Mouse (Mus musculus) CD4-positive, CD25-positive, alpha-beta regulatory T cell, adult 2 months (primary cell): ENCODE measurements around the gene Nup210.
"Not testable (repeated sequence)": the region's sequence is repeated elsewhere in the genome, so short reads cannot be mapped to it uniquely, and the experiment has no call there.

Experiments used
- DNase-seq: peaks from one replicate; pipeline ENCODE4 v3.0.0-alpha.2; 2012; ENCODE audit warnings: low read depth, low spot score

The Nup210 gene

DNA sequence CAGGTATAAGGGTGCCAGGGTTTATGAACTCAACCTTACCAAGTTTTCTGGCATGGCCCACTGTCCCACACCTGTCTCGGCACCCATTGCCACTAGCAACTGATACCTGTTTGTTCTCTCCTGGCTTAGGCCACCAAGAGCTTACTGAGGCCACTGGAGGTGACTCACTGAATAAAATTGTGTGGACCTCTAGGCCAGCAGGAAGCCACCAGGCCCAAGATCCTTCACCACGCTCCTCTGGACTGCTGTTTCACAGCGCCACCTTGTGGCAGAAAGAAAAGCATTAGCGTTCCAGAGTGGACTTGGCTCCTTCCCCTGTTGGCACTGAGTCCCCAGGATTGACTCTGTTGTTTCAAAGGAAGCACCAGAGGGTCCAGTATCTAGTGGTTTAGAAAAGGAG, 23.2 kb upstream of the Nup210 start:
- DNase-seq, result peak; percentile 86

- DNase-seq, result no peak
Observed at GRCm38 (mm10) chr6:91137343-91137956, 20.8 kb upstream of the Nup210 start.

- DNase-seq, result no peak
Observed at GRCm38 (mm10) chr6:91130856-91131255, 14.2 kb upstream of the Nup210 start.

DNA sequence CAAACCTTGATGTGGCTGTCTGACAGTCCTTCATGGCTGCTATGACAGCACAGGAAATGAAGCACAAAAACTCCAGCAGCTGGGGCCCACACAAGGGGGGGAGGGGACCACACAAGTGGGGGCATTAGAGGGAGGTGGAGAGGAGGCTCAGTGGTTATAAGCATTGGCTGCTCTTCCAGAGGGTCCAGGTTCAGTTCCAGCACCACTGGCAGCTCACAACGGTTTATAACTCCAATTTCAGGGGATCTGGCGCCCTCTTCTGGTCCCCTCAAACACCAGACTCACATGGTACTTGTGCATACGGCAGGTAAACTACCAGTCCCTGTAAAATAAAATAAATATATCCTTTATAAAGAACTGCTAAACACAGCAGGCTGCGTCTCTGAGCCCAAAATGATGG, 12.4 kb upstream of the Nup210 start:
- peak; percentile 70 for DNase-seq

DNA sequence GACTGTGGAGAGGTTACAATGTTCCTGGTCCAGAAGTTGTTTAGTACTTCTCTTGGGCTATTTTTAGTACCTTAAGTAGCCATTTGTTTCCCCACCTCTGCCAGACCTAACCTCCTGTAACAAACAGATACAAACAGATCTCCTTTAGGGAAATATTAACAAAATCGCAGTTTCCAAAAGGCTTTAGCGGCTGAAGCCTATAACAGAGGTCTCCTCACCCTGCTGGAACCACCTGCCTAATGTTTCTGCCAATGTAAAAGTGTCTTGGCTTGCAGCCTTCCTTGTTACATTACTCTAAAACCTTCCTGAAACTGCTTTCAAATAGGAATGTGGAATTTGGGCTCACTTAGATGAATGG, 8.6 kb upstream of the Nup210 start:
- DNase-seq, result no peak

GRCm38 (mm10) chr6:91124286-91125227, 7.9 kb upstream of the Nup210 start:
- peak; percentile 60 for DNase-seq

DNA sequence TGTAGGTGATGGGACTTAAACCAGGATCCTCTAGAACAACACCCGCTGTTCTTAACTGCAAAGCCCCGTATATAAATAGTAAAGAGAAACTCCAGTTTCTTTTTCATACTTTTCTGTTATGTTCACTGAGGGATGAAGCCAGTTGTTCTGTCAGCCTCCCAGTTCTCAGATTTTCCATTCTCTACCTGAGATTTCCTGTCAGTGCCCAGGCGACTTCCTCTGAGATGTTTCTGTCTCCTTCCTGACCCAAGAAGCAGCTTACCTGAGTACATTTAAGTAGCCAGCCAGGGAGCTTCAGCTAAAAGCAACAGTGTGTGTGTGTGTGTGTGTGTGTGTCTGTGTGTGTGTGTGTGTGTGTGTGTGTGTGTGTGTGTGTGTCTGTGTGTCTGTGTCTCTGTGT, 6.8 kb upstream of the Nup210 start:
- DNase-seq, result peak; percentile 62

DNA sequence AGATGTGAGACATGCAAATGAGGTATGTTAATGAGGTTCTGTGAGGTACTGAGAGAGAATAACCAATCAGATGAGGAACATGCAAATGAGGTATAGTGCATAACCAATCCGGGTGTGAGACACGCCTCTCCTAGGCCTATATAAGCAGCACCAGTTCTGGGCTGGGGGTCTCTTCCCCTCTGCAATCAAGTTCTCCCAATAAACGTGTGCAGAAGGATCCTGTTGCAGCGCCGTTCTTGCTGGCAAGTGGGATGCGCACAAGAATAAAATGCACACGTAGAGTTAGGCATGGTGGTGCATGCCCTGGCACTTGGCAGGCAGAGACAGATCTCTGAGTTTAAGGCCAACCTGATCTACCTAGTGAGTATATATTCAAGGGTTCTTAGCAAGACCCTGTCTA, 4.5 kb upstream of the Nup210 start:
- DNase-seq, result not testable (repeated sequence)

DNA sequence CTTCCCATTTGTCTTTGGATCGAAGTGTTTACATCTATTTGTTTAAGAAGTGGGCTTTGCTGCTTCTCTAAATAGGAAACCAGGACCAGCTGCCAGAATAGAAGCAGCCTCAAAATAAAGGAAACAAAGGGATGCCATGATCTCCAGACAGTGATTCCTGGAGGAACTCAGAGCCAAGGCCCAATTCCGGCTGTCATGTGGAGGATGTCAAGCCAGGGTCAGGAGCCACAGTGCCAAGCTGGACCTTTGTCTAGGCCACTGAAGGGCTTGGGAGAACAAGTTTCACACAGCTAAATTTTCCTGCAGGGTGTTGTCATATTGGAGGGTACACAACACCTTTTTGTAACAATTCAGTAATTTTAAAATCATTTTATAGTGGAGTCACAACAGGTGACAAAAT, 3.6 kb upstream of the Nup210 start:
- DNase-seq, result no peak

- DNase-seq, result no peak
Observed at GRCm38 (mm10) chr6:91118526-91118925, 1.9 kb upstream of the Nup210 start.

DNA sequence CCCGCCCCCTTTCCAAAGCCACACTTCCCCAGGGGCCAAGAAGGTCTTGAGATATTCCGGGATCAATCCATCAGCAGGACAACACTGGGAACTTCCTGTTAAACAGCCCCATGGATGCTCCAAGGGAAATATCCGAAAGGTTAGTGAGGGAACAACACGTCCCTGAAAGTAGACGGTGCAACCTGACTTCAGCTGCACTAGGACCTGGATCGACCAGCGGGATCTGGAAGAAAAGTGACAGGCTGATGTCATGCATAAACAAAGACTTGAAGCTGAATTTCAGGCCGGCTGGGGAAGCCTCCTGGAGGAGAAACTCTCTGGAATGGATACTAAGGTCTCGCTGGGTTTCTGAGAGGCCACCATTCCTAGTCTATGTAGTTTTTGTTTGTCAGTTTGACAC, 520 bp upstream of the Nup210 start:
- DNase-seq, result no peak

- no peak for DNase-seq
Observed at GRCm38 (mm10) chr6:91115863-91116243, 776 bp downstream of the Nup210 start.

- DNase-seq, result no peak
Observed at GRCm38 (mm10) chr6:91115158-91115557, 1.5 kb downstream of the Nup210 start.

- DNase-seq, result peak; percentile 70
Observed at GRCm38 (mm10) chr6:91114716-91115115, 1.9 kb downstream of the Nup210 start.

DNA sequence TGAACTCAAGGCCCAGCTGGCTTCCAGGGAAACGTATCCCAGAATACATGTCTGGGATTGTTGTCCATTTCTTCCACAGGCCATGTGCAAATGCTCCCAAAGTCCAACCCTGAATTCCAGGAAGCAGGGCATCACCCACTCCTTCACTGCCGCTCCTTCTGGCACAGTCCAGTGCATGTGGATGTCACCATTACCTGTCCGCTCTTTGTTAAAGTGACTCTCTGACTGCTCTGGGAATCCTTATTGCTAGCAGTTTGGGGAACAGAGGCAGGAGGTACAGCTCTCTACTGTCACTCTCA, 4.7 kb downstream of the Nup210 start:
- no peak for DNase-seq

DNA sequence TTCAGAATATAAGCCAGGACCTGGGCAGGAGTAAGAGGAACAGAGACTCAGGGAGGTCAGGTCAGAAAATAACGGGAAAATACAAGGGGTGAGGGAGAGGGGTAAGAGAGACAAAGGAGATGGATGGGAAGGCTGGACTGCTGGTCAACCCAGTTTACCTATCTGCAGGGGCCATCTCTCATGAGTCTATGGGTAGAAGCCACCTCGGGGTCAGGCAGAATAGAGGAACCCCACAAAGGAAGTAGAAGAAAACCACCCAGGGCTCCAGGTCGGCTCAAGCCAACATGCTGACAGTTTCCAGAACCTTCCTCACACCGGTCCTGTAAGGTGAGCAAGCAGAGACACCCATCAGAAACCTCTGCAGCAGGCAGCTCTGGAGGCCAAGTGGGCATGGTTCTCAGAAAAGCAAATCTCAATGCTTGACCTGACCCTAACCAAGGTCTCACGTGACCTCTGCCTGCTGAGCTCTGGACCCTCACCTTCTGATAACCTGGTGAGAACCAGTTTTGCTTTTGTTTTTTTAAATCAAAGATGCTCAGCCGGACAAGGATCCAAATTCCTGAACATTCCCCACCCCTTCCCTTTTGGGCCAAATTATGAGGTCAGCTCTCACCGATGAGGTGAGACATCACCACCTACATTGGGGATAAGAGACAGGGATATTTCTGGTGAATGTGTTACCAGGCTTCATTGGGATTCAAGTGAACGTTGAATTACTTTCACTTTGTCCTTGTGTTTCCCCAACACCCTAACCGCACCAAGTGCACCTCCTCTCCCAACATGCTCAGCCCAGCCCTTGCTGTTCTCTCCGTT, 5.3 kb downstream of the Nup210 start:
- DNase-seq, result peak; percentile 60

- peak; percentile 57 for DNase-seq
Observed at GRCm38 (mm10) chr6:91110323-91111020, 6.2 kb downstream of the Nup210 start.

GRCm38 (mm10) chr6:91109489-91109888, 7.1 kb downstream of the Nup210 start:
- DNase-seq, result no peak

GRCm38 (mm10) chr6:91108917-91109450, 7.6 kb downstream of the Nup210 start:
- DNase-seq, result peak; percentile 56

DNA sequence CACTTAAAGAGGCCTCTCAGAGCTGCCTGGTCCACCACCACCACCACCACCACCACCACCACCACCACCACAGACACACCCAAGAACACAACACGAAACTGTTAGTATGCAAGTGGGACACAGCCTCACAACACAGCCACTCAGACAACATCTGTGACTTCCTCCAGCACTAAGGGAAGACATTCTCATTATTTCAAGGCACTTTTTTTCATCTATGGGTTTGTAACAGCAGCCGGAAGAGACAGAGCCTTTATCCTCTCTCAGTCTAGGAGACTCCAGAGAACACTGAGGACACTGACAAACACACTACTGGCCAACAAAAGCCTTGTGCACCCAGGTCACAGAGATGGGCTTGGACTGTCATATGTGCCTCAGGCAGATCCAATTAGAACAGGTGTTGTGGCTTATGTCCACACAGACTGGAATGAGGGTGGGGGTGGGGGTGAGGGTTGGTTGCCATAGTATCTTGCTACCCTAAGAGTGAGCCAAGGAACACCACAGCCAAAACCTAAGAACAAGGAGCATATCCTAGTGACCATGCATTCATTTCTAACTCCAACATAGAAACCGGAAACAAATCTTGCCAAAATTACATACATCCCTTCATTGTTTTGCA, 8.2 kb downstream of the Nup210 start:
- DNase-seq, result peak; percentile 27
